Mouse (Mus musculus): ENCODE measurements around the gene Zswim1. TPM values are rescaled to one million over a fixed set of nuclear protein-coding genes. Genes with fewer than 3 reads are reported as not detected.
A peak's percentile ranks its signal among the peaks of the same experiment; 100 is the strongest.

The Zswim1 gene
- polyA plus RNA-seq, 1 experiment from 2014 or later = 17.6 TPM

DNA sequence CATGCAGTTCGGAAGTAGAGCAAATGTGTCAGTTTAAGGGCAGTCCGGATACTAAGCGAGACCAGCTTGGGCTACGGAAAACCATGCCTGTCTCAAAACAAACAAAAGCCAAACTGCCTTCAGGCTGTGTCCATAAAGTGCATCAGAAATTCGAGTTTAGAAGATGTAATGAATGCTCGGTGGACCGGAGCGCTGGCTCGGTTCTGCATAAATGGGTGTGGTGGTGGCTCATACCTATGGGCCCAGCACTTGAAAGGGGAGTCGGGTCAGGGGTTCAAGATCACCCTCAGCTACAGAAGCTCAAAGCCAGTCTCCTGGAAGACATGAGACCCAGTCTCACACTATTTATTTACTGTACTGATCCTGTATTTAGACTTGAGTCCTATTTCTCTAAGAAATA is 34.7 kb upstream of the Zswim1 start:
- Histone ChIP-seq H3K27me3 (ENCODE audit: control insufficient read depth, insufficient read depth, low read length) (no peaks in the 10 kb centered on the region), H3K9ac (replicated peaks; ENCODE audit: low read depth, low read length) (no peak overlapping the region), H3K4me3 (ENCODE audit: low read depth, low read length) (no peak overlapping the region), H3K36me3 (ENCODE audit: control insufficient read depth, insufficient read depth, low read length) (peaks cover 22% of the 10 kb centered on the region), H3K4me1 (ENCODE audit: control insufficient read depth, insufficient read depth, low read length) (peaks cover 8% of the 10 kb centered on the region; the same call in 1 of the 2 replicates), H3K27ac (ENCODE audit: low read length) (no peak overlapping the region), H3K4me2 (replicated peaks; ENCODE audit: low read depth, low read length) (no peak overlapping the region), H3K9me3 (ENCODE audit: control insufficient read depth, low read depth, low read length) (no peaks in the 10 kb centered on the region)
- 80% methylated on average over 10 of the region's 10 CpGs for WGBS
- no peak for ATAC-seq (ENCODE audit: insufficient number of reproducible peaks, insufficient read depth, low FRiP score, low read depth)

DNA sequence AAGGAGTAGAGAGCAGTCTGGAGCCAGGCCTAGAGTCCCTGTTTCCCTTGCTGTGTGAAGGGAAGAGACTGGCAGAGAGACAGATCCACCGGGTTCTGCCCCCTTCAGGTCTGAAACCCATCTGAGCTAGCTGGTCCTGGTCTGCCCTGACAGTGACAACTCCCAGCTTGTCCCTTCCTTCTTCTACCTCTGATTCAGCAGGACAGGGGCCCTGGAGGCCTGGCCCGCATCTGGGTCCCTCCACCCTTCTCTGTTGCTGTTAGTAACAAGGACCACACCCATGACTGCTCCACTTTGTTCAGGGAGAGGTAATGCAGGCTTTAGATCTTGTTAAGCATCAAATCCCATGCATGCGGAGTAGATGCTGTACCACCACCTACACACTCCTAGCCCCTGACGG is 34.1 kb upstream of the Zswim1 start:
- H3K4me2 ChIP-seq (replicated peaks; ENCODE audit: low read depth, low read length) = no peak overlapping the region
- H3K4me1 ChIP-seq (ENCODE audit: control insufficient read depth, insufficient read depth, low read length) = peaks cover 8% of the 10 kb centered on the region; the same call in 1 of the 2 replicates
- H3K27me3 ChIP-seq (ENCODE audit: control insufficient read depth, insufficient read depth, low read length) = no peaks in the 10 kb centered on the region
- no peak overlapping the region for H3K9ac ChIP-seq (replicated peaks; ENCODE audit: low read depth, low read length)
- WGBS = 60% methylated on average over 4 of the region's 4 CpGs
- ATAC-seq (ENCODE audit: insufficient number of reproducible peaks, insufficient read depth, low FRiP score, low read depth) = no peak
- no peak overlapping the region for H3K4me3 ChIP-seq (ENCODE audit: low read depth, low read length)
- H3K27ac ChIP-seq (ENCODE audit: low read length) = no peak overlapping the region
- no peaks in the 10 kb centered on the region for H3K9me3 ChIP-seq (ENCODE audit: control insufficient read depth, low read depth, low read length)
- H3K36me3 ChIP-seq (ENCODE audit: control insufficient read depth, insufficient read depth, low read length) = peaks cover 27% of the 10 kb centered on the region

DNA sequence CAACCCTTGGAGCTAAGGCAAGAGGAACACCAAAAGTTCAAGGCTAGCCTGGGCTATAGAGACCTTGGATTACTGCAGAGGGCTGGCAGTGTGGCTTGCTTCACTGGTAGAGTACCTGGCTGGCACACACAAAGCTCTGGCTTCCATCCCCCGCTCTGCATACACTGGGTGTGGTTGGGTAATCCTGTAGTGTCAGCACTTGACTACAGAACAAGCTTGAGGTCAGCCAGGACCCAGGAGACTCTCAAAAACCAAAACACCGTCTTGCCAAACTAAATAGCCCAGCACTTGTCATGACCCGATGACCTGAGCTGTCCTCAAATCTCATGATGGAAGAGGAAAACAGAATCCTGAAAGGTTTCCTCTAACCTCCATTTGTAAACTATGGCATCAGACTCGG is 32.0 kb upstream of the Zswim1 start:
- no peak for ATAC-seq (ENCODE audit: insufficient number of reproducible peaks, insufficient read depth, low FRiP score, low read depth)
- Histone ChIP-seq H3K4me3 (ENCODE audit: low read depth, low read length) (no peak overlapping the region), H3K27ac (ENCODE audit: low read length) (no peak overlapping the region), H3K4me1 (ENCODE audit: control insufficient read depth, insufficient read depth, low read length) (peaks cover 3% of the 10 kb centered on the region; the same call in 1 of the 2 replicates), H3K27me3 (ENCODE audit: control insufficient read depth, insufficient read depth, low read length) (no peaks in the 10 kb centered on the region), H3K9me3 (ENCODE audit: control insufficient read depth, low read depth, low read length) (no peaks in the 10 kb centered on the region), H3K4me2 (replicated peaks; ENCODE audit: low read depth, low read length) (no peak overlapping the region), H3K9ac (replicated peaks; ENCODE audit: low read depth, low read length) (no peak overlapping the region), H3K36me3 (ENCODE audit: control insufficient read depth, insufficient read depth, low read length) (peaks cover 36% of the 10 kb centered on the region)
- 65% methylated on average over 4 of the region's 4 CpGs for WGBS

DNA sequence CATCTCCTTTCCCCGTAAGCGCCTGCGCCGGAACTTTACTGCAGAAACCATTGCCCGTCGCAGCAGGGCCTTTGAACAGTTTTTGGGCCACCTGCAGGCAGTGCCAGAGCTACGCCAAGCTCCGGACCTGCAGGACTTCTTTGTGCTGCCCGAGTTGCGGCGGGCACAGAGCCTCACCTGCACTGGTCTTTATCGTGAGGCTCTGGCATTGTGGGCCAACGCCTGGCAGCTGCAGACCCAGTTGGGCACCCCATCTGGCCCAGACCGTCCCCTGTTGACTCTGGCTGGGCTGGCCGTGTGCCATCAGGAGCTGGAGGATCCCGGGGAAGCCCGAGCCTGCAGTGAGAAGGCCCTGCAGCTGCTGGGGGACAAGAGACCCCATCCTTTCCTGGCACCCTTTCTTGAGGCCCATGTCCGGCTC is 30.6 kb upstream of the Zswim1 start:
- WGBS = 90% methylated on average over 18 of the region's 18 CpGs
- no peak overlapping the region for H3K9ac ChIP-seq (replicated peaks; ENCODE audit: low read depth, low read length)
- H3K27ac ChIP-seq (ENCODE audit: low read length) = no peak overlapping the region
- H3K36me3 ChIP-seq (ENCODE audit: control insufficient read depth, insufficient read depth, low read length) = peaks cover 43% of the 10 kb centered on the region
- H3K4me3 ChIP-seq (ENCODE audit: low read depth, low read length) = no peak overlapping the region
- no peak for ATAC-seq (ENCODE audit: insufficient number of reproducible peaks, insufficient read depth, low FRiP score, low read depth)
- H3K9me3 ChIP-seq (ENCODE audit: control insufficient read depth, low read depth, low read length) = no peaks in the 10 kb centered on the region
- H3K4me1 ChIP-seq (ENCODE audit: control insufficient read depth, insufficient read depth, low read length) = peaks cover 3% of the 10 kb centered on the region; the same call in 1 of the 2 replicates
- no peak overlapping the region for H3K4me2 ChIP-seq (replicated peaks; ENCODE audit: low read depth, low read length)
- no peaks in the 10 kb centered on the region for H3K27me3 ChIP-seq (ENCODE audit: control insufficient read depth, insufficient read depth, low read length)

DNA sequence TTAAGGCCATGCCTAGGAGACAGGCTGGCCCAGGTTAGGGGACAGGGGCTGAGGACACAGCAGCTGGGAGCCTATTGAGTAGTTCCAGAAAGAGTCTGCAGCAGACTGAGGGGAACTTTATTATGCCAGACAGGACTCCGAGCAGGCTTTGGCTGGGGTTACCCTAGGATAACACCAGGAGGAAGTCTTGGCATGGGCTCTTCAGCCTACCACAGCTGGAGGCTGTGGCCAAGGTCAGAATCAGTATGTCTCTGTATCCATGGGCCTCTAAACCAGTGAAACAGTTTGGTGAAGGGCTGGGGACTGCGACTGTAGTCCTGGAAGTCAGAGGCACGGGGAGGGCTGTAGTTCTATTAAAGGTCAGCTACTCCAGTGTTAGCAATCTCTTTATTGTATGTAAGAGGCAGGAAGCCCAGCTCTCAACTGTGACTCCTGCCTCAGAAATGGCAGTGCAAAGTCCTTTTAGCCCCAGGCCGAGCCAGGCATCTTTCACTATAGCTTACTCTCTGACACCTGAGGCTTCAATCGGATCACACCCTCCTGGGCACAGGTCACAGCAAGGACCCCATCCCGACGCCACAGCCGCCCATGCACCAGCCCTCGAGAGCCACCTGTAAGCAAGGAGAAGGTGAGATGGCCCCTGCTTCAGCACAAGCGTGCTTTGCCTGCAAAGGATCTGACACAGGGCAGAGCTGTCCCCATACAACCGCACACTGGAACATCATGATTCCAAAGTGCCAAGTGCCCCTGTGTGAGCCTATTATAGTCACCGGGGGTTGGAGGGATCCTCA is 29.9 kb upstream of the Zswim1 start:
- H3K9ac ChIP-seq (replicated peaks; ENCODE audit: low read depth, low read length) = no peak overlapping the region
- peaks cover 48% of the 10 kb centered on the region for H3K36me3 ChIP-seq (ENCODE audit: control insufficient read depth, insufficient read depth, low read length)
- no peak for ATAC-seq (ENCODE audit: insufficient number of reproducible peaks, insufficient read depth, low FRiP score, low read depth)
- no peaks in the 10 kb centered on the region for H3K9me3 ChIP-seq (ENCODE audit: control insufficient read depth, low read depth, low read length)
- no peaks in the 10 kb centered on the region for H3K27me3 ChIP-seq (ENCODE audit: control insufficient read depth, insufficient read depth, low read length)
- no peak overlapping the region for H3K27ac ChIP-seq (ENCODE audit: low read length)
- whole genome bisulfite sequencing = 93% methylated on average over 12 of the region's 12 CpGs
- H3K4me3 ChIP-seq (ENCODE audit: low read depth, low read length) = no peak overlapping the region
- H3K4me1 ChIP-seq (ENCODE audit: control insufficient read depth, insufficient read depth, low read length) = 0 out of 2 replicates have a peak, but pooled peaks cover 3% of the 10 kb centered on the region
- no peak overlapping the region for H3K4me2 ChIP-seq (replicated peaks; ENCODE audit: low read depth, low read length)

DNA sequence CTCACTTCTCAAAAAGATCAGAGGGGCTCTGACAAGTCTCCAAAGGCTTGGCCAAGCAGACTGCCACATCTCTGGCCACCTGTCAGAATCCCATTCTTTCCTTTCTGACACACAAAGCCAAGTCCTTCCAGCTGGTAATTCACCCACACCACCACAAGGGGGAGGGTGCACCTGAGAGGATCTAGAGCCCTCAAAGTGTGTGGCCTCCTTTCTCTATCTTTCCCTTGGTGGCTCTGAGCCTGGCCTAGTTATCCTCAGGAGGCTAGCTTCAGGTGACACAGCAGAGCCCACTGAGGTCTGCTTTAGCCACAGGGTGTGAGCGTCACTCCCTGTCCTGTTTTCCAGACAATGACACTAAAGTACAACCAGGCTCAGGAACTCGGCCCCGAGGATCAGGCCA is 29.2 kb upstream of the Zswim1 start:
- no peak overlapping the region for H3K9ac ChIP-seq (replicated peaks; ENCODE audit: low read depth, low read length)
- 0 out of 2 replicates have a peak, but pooled peaks have one; percentile 20 for ATAC-seq (ENCODE audit: insufficient number of reproducible peaks, insufficient read depth, low FRiP score, low read depth)

DNA sequence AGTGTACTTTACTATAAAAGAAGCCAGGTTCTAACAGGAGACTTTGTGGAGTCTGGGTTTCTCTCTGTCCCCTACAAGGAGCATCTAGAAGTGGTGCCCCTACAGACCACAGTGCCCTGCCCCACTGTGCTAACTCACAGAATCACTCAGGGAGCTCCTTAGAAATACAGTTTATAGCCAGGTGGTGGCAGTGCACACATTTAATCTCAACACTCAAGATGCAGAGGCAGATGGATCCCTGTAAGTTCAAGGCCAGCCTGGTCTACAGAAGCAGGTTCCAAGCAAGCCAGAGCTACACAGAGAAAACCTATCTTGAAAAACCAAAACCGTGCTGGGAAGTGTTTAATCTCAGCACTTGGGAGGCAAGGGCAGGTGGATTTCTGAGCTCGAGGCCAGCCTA is 28.7 kb upstream of the Zswim1 start:
- Histone ChIP-seq H3K27me3 (ENCODE audit: control insufficient read depth, insufficient read depth, low read length) (no peaks in the 10 kb centered on the region), H3K4me2 (replicated peaks; ENCODE audit: low read depth, low read length) (no peak overlapping the region), H3K27ac (ENCODE audit: low read length) (no peak overlapping the region), H3K9me3 (ENCODE audit: control insufficient read depth, low read depth, low read length) (no peaks in the 10 kb centered on the region), H3K36me3 (ENCODE audit: control insufficient read depth, insufficient read depth, low read length) (peaks cover 54% of the 10 kb centered on the region), H3K9ac (replicated peaks; ENCODE audit: low read depth, low read length) (no peak overlapping the region), H3K4me3 (ENCODE audit: low read depth, low read length) (no peak overlapping the region), H3K4me1 (ENCODE audit: control insufficient read depth, insufficient read depth, low read length) (no peaks in the 10 kb centered on the region)
- no peak for ATAC-seq (ENCODE audit: insufficient number of reproducible peaks, insufficient read depth, low FRiP score, low read depth)
- WGBS = 90% methylated on average over 2 of the region's 2 CpGs

More for the DNA sequence above, 29.2 kb upstream of the Zswim1 start:
- H3K4me1 ChIP-seq (ENCODE audit: control insufficient read depth, insufficient read depth, low read length) = 0 out of 2 replicates have a peak, but pooled peaks cover 2% of the 10 kb centered on the region
- no peaks in the 10 kb centered on the region for H3K9me3 ChIP-seq (ENCODE audit: control insufficient read depth, low read depth, low read length)
- no peak overlapping the region for H3K27ac ChIP-seq (ENCODE audit: low read length)
- no peak overlapping the region for H3K4me3 ChIP-seq (ENCODE audit: low read depth, low read length)
- WGBS = 73% methylated on average over 3 of the region's 3 CpGs
- no peak overlapping the region for H3K4me2 ChIP-seq (replicated peaks; ENCODE audit: low read depth, low read length)
- H3K27me3 ChIP-seq (ENCODE audit: control insufficient read depth, insufficient read depth, low read length) = no peaks in the 10 kb centered on the region
- H3K36me3 ChIP-seq (ENCODE audit: control insufficient read depth, insufficient read depth, low read length) = peaks cover 54% of the 10 kb centered on the region

DNA sequence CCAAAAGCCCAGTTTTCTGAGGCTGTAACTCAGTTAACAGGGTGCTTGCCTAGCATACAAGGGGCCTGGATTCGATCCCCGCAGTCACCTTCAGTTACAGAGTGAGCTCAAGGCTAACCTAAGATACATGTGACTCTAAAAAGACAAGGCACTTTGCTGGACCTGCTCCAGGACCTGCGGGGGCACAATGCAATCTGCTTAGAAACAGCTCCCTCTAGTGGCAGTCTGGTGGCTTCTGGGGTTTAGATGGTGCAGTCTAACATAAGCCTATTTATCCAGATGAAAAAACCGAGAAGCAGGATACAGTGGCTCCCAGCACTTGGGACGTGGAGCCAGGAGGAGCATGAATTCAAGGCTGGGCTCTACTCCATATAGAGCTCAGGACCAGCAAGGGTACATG is 28.2 kb upstream of the Zswim1 start:
- no peaks in the 10 kb centered on the region for H3K4me1 ChIP-seq (ENCODE audit: control insufficient read depth, insufficient read depth, low read length)
- no peaks in the 10 kb centered on the region for H3K9me3 ChIP-seq (ENCODE audit: control insufficient read depth, low read depth, low read length)
- 0 out of 2 replicates have a peak, but pooled peaks have one; percentile 24 for ATAC-seq (ENCODE audit: insufficient number of reproducible peaks, insufficient read depth, low FRiP score, low read depth)
- no peak overlapping the region for H3K27ac ChIP-seq (ENCODE audit: low read length)
- no peak overlapping the region for H3K4me3 ChIP-seq (ENCODE audit: low read depth, low read length)
- no peak overlapping the region for H3K9ac ChIP-seq (replicated peaks; ENCODE audit: low read depth, low read length)
- peaks cover 50% of the 10 kb centered on the region for H3K36me3 ChIP-seq (ENCODE audit: control insufficient read depth, insufficient read depth, low read length)
- no peaks in the 10 kb centered on the region for H3K27me3 ChIP-seq (ENCODE audit: control insufficient read depth, insufficient read depth, low read length)
- no peak overlapping the region for H3K4me2 ChIP-seq (replicated peaks; ENCODE audit: low read depth, low read length)
- 32% methylated on average over 5 of the region's 5 CpGs for WGBS

All from stomach, embryonic 14.5 days (tissue).